Mouse (Mus musculus) layer of hippocampus, adult 11-12 months (tissue): ENCODE results near the gene Pou4f1.
"Not testable (repeated sequence)": the region's sequence is repeated elsewhere in the genome, so short reads cannot be mapped to it uniquely, and the experiment has no call there.

Source experiments
- DNase-seq: peaks from one replicate; pipeline ENCODE4 v3.0.0; 2022; ENCODE audit warnings: low spot score

Gene Pou4f1

GRCm38 (mm10) chr14:104467966-104468622 lies at the start of gene Pou4f1:
Pou4f1 (minus strand) TSS chr14:104467999.
- no peak for DNase-seq

GRCm38 (mm10) chr14:104511664-104512063 lies 43.9 kb upstream of the Pou4f1 start:
- no peak for DNase-seq

- not testable (repeated sequence) for DNase-seq
These were observed 35.0 kb upstream of the Pou4f1 start for GRCm38 (mm10) chr14:104502761-104503160.

- no peak for DNase-seq
These were observed 12.0 kb upstream of the Pou4f1 start for GRCm38 (mm10) chr14:104479751-104480150.

- no peak for DNase-seq
These were observed 10.8 kb upstream of the Pou4f1 start for GRCm38 (mm10) chr14:104478593-104478992.

GRCm38 (mm10) chr14:104477616-104478015 lies 9.8 kb upstream of the Pou4f1 start:
- no peak for DNase-seq

GRCm38 (mm10) chr14:104475438-104475837 lies 7.6 kb upstream of the Pou4f1 start:
- DNase-seq = no peak

- no peak for DNase-seq
These were observed 798 bp upstream of the Pou4f1 start for GRCm38 (mm10) chr14:104468623-104468970.

- no peak for DNase-seq
These were observed 450 bp downstream of the Pou4f1 start for GRCm38 (mm10) chr14:104467133-104467965.

GRCm38 (mm10) chr14:104466557-104466956 lies 1.2 kb downstream of the Pou4f1 start:
- DNase-seq = no peak

- no peak for DNase-seq
These were observed 2.1 kb downstream of the Pou4f1 start for GRCm38 (mm10) chr14:104465483-104466235.

- DNase-seq = no peak
These were observed 3.0 kb downstream of the Pou4f1 start for GRCm38 (mm10) chr14:104464841-104465240.

- DNase-seq = no peak
These were observed 4.1 kb downstream of the Pou4f1 start for GRCm38 (mm10) chr14:104463631-104464250.

- DNase-seq = no peak
These were observed 6.2 kb downstream of the Pou4f1 start for GRCm38 (mm10) chr14:104461286-104462240.

GRCm38 (mm10) chr14:104460325-104461285 lies 7.2 kb downstream of the Pou4f1 start:
- DNase-seq = no peak

- DNase-seq = no peak
These were observed 8.2 kb downstream of the Pou4f1 start for GRCm38 (mm10) chr14:104459513-104460111.

GRCm38 (mm10) chr14:104458728-104459512 lies 8.9 kb downstream of the Pou4f1 start:
- no peak for DNase-seq

GRCm38 (mm10) chr14:104457966-104458710 lies 9.7 kb downstream of the Pou4f1 start:
- DNase-seq = no peak
